Mouse (Mus musculus): ENCODE results near the gene Rsbn1.
A peak's percentile ranks its signal among the peaks of the same experiment; 100 is the strongest.

The Rsbn1 gene

DNA sequence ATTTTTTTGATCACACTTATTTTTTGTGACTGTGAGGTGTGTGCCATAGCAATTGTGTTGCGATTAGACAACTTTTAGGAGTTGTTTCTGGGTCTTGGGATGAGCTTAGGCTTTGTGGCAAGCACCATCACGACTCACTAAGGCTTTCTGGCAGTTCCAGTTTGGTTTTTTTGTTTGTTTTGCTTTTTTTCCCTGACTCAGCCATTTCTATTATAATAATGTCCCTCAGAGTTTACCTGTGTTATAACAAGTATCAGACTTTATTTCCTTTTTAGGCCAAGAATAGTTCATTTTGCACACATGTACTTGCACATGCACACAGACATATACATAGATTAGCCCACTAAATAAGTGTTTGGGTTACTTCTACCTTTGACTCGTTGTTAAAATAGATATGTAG is 46.7 kb downstream of the Rsbn1 start:
- no peak for DNase-seq

DNA sequence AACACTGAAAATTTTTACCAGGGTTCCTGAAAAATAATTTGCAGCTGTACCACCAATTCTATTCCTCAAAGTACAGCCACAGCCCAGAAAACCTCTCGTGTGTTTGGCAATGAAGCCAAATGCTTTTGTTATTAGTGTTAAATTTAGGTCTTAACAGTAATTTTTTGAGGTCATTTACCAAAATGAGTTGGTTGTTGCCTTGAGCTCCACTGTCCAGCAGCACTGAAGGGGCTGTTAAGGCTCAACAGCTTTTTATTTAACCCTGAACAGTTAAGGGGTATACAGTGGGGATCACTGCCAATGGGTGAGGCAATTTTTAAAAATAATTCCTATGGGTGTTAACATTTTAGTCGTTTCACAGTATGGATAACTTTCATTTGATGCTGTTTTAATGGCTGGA is 53.3 kb downstream of the Rsbn1 start:
- DNase-seq: no peak

DNA sequence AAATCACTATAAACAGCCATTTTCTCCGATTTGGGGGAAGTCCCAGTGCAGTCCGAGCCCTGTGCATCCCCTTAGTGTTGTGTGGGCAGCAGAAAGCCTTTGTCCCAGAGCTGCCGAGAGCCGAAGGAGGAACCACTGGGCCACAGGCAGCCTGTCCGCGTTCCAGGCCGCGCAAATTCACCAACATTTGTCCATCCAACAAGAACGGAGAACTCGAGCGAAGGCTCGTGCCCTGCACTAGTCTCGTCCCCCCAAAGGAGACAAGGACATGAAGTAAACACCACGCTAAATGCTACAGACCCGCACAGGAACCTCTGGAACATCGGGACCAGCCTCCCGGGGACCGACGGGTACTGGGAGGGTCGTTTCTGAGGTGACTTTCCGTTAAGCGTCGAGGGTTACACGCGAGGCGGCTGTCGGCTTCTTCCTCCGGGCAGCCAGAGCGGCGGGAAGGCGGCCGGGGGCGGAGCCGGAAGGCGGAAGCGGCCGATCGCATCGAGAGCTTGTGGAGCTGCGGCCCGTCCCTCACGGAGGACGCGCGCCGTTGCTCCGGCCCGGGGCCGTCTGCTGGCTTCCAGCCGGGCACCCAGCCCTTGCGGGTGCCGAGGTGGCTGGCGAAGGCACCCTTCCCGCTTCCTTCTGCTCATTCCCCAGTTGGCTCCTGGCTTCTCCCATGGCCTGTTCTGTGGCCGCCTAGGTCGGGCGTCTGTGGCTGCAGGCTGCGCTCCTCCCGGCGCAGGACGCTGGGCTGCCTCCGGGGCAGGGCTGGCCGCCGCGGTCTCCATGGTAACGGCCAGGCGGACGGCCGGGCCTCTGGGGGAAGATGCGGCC is 54.2 kb downstream of the Rsbn1 start, which contains the start of gene Phtf1:
TSS of gene Phtf1 (plus strand) at position 250 of the 831 bp plus-strand sequence.
- peak; percentile 86 for DNase-seq

DNA sequence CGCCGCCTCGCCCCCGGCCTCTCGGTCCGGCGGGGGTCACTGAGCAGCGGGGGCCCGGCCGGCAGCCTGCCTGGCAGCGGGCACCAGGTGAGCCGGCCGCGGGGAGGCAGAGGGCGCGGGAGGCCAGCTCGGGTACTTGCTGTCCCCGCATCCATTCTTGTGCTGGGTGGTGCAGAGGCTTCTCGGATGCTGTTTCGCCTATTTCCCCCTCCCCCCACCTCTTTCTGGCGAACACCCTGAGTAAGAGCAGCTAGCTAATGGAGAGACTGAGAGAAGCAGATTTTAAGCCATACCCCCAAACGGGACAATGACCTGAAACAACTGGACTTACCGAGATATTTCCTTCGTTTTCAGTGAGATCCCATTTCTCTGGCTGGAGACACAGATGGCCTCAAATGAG is 54.8 kb downstream of the Rsbn1 start:
- no peak for DNase-seq

DNA sequence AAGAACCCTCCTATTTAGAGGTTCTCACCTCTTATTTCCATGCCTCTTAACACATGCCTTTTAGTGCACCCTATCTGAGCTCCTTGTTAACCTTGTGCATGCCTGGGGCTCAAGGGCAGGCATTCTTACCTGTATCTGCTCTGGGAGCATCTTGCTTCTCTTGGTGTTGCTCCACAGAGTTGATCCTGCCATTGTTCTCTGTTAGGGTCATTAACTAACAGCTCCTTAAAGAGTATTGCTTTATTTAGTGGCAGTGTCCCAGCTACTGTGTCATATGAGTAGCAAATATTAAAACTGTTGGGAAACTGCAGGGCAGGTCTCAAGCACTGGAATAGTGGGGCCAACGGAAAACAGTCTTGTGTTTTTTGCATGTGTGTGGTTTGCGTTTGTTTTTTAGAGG is 57.2 kb downstream of the Rsbn1 start:
- DNase-seq: no peak

DNA sequence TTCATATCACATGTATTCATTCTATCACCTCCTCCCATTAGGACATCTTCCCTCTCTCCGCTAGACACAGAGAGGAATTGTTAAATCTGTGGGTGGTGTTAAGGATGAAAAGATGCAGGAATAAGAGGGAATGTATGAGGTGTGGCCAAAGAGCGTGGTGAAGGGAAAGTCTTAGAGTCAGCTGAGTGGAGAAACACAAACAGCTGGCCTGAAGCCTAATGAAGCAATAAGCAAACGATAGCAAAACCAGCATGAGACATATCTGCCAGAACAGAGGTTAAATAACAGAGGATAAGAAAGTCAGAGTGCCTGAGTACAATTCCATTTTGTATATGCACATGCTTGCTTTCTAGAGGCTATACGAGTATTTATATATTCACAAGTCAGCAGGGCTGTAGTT is 70.6 kb downstream of the Rsbn1 start:
- DNase-seq: no peak

DNA sequence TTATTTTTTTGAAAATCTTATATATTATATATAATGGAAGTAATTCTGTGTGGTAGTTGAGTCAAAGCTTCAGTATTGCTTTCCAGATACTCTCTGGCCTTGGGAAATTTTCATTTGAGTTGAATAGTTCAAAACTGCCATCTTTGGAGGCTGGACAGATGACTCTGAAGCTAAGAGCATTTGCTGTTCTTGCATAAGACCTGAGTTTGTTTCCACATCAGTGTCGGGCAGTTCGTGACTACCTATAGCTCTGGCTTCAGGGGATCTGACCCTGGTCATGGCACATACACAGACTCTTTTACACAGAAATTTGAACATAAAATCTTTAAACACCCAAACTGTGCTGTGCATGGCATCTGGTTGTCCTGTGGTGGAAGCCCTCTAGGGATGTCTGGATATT is 71.3 kb downstream of the Rsbn1 start:
- no peak for DNase-seq

DNA sequence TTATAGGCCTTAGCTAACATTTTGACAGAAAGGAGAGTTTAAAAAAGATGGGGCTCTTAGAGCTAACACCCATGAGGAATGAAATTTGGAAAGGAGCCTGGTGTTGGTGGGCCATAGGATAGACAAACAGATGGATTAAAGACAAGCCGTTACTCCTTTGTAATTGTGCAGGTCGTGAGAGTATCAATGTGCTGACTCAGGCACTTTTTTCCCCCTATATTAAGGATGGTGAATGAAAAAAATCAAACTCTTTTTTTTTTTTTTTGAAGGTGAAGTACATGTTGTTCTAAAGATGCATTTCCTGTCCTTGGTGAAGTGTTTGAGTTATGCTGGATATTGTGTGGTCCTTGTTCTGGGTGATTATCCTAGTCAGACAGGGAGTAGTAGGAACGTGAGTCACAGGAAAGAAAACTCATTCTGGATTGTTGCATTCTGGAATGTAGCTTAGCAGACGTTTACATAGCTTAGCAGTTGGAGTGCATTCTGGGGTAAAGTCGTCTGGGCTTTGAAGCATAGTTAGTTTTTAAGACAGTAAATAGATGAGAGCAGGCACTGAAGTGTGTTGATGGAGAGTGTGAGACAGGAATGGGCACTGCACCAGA is 74.0 kb downstream of the Rsbn1 start:
- no peak for DNase-seq

DNA sequence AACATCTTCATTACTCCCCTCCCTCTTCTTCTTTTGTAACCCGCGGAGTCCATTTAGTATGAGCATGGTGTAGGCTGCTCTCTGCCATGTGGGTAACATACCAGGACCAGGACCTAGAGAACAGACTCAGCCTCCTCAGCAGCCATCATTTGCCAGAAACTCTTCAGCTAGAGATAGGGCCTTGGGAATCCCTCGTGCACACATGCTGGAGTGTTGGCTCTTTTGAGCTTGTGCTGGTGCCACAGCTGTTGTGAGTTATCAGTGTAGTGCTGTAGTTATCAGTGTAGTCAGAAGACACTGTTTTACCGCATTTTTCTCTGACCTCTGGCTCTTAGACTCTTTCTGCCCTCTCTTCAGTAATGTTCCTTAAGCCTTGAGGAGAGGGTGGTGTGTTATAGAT is 75.4 kb downstream of the Rsbn1 start:
- DNase-seq: no peak

DNA sequence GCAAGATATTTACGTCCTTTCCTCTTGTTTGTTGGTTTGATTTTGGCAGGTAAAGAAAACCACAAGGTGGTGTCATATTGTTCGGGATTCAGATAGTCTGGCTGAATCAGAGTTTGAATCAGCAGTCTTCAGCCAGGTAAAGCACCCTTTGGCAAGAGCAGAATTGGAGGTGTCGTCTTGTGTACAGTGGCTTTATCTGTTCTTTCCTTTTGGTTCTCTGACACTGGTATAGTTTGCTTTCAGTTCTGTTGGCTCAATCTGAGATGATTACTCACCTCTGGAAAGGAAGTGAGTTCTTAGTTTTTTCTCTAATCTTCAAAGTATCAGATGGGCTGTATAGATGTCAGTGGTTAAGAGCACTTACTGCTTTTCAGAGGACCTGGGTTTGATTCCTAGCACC is 77.4 kb downstream of the Rsbn1 start:
- DNase-seq: no peak

DNA sequence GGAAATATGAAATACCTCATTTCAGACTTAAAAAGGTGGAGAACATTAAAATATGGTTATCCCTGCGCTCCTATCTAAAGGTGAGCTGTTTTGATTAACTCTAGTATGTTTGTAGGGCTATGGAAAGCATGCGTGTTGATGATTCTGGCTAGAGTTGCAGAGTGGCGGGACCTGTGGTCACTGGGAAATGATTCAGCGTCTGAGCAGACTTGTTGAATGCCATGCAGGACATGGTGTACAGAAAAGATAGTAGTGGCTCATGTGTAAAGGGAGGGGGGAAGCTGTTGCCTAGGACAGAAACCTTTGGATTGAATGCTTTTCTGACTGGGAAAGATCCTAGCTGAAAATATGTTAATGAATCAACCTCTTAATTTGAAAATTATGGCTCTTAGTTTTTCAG is 84.8 kb downstream of the Rsbn1 start:
- DNase-seq: no peak

DNA sequence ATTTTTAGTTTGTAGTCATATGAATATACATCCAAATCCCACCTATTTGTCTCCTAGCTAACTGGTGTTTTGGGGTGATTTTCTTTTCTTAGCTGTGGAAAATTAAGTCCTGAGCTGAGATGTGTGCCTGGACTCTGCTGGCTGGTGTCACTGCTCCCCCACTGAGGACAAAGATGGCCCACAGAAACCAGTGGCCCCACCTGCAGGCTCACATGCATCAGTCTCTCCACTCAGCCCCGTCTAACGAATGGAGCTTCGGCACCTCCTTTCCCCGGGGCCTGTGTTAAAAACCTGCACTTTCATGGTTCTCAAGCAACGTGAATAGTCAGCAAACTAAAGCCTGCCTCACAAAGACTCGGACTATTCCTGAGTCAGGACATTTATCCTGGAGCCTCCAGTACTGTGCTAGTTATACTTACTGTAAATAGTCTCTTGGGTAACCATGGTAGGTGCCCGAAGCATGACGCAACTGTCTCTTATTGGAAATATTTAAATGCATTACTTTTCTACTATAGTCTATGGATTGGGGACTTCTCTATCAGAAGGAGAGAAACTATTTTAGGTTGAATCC is 93.1 kb downstream of the Rsbn1 start:
- peak; percentile 26 for DNase-seq

DNA sequence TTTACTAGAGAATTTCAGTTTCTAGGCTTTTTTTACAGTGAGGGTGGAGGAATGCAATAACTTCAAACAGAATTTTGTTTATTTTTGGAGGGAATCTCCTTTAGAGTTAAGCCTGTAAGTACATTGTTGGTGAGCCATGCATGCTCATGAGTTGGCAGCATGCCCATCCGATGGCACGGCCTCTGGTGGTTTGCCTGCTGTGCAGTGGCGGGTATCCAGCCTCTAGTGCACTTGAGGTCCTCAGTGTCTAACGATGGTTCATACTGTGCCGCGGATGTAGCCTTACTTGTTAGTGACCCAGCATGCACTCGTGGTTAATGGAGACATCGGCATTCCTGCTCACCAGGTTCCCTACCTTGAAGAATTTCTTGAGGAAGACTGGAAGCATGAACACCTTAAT is 93.6 kb downstream of the Rsbn1 start:
- DNase-seq: peak; percentile 45

DNA sequence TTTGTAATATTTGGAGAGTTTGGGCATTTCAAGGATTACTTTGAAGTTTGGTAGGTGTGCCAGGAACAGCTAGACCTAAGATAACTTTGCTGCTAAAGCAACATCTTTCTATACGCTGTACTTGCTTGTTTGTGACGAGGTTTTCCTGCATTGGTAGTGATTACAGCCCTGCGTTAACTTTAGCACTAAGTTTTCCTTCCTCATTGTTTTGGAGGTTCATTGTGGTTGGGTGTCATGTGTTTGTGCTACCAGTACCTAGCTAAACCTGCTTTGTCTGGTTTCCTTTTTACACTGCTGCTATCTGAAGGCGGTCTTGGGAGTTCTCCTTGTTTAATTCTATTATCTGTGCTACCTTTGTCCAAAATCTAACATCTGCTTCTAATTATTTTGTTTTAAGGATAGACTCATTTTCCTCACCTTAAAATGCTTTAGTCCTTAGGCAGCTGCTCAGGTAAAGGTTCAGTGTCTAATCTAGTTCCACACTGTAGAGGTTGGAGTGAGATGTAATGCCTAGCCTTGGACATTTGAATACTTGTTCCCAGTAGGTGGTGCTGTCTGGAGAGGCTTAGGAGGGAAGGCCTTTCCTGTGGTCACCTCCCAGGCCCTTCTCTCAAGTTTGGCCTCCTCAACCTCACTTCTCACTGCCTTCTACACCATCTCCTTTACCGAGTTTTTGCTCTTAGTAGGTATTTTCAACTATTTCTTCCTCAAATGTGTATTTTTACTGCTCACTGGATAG is 96.2 kb downstream of the Rsbn1 start:
- no peak for DNase-seq

DNA sequence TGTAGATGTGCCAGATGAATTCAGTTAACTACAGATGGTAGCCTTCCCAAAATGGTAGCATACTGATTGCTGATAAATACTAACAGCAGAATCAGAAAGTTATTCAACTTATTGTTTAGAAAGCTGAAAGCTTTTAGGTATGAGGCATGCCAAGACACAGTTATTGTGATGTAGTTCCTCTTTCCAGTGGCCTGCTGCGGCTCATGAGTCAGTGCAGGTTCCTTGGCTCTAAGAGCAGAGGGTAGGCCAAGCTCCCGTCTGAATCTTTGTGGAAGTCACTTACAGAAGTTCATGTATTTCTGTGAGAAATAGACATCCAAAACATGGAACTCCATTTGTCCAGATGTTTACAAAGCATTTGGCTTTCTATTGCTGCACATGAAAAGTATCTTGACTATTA is 98.1 kb downstream of the Rsbn1 start:
- DNase-seq: no peak
